Mouse (Mus musculus): ENCODE results near the gene Fcnb.

Fcnb gene

DNA sequence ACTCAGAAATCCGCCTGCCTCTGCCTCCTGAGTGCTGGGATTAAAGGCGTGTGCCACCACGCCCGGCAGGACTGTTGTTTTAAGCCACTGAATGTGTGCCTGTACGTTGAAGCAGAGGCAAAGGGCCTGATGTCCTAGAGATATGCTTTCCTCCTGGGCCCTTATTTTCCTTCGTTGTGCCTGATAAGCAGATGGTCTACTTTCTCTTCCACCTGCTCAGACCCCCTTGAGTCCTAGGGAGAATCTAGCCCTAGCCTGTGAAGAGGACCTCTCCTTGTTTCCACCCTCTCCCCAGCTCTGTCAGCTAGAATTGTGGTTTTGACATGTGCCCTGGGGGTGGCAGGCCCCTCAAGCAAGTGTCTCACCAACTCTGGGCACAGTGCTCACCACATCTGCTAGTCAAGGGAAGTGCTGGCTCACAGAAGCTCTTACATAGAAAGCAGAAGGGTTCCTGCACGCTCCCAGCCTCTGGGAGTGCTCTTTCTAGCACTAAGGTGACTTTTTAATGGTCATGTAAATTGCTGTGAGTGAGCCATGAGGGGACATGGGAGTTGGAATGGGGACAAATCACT lies 9.0 kb downstream of the Fcnb start:
- no peak for DNase-seq (ENCODE audit: low spot score)

- DNase-seq (ENCODE audit: low spot score) = no peak
Observed at GRCm38 (mm10) chr2:28068537-28068878, 16.2 kb downstream of the Fcnb start.

DNA sequence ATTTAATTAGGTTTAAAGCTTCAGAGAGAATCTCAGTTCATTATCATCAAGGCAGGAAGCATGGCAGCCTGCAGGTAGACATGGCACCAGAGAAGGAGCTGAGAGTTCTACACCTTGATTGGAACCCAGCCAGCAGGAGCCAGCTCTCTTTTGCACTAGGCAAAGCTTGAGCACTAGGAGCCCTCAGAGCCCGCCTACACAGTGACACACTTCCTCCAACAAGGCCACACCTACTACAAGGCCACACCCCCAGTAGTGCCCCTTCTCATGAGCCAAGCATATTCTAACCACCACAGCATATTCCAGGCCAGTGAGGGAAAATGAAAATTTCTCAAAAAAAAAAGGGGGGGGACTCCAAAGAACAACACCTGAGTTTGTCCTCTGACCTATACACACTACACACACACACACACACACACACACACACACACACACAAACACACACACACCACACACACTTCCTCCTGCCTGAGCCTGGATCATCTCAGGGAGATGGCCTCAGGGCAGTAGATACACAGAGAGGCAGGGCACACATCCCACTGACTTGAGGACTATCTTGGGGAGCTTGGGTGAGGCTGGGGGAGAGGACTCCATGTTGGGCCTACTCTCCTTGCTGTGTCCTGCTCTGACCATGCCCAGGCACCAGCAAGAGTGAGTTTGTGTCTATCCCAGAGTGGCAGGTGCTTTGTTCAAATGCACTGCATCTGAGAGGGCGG lies 16.7 kb downstream of the Fcnb start:
- DNase-seq (ENCODE audit: low spot score) = no peak

GRCm38 (mm10) chr2:28067175-28067574 lies 17.5 kb downstream of the Fcnb start:
- DNase-seq (ENCODE audit: low spot score) = no peak

DNA sequence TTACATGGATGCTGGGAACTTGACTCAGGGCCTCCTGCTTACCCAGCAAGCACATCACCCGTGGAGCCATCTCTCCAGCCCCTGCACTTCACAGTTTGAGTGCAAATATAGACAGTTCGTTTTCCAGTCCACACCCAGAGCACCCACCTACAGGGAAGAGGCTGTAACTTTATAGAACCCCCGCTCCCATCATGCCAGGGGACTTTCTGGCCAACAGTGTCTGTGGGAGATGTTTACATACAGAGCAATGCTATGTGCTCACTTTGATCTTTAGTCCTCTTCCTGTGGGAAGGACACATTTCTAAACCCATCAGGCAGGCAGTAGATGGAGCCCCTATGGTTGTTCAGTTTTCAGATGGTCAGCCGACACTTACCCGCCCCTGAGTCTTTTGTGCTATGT lies 18.0 kb downstream of the Fcnb start:
- DNase-seq (ENCODE audit: low spot score) = no peak

DNA sequence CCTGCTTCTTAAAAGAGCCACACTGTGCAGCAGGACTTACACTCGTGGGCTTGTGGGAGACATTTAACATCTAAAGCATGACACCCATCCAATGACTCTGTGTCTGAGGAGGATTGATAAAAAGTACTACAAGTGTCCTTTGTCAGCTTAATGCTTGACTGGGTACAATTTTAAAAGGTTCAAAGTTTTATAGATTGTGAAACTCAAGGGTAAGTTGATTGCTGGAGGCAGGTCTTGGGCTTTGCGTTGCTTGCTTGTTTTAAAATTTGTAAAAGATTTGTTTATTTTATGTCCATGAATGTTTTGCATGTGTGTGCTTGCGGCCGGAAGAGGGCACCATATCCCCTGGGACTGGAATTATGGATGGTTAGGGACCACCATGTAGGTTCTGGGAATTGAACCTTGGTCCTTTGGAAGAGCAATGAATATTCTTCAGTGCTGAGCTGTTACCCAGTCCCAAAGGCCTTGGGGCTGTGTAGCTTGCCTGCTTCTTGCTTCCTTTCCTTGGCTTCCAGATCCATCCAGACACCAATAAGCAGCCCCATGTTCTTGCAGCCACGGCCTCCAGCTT lies 19.5 kb downstream of the Fcnb start:
- no peak for DNase-seq (ENCODE audit: low spot score)

DNA sequence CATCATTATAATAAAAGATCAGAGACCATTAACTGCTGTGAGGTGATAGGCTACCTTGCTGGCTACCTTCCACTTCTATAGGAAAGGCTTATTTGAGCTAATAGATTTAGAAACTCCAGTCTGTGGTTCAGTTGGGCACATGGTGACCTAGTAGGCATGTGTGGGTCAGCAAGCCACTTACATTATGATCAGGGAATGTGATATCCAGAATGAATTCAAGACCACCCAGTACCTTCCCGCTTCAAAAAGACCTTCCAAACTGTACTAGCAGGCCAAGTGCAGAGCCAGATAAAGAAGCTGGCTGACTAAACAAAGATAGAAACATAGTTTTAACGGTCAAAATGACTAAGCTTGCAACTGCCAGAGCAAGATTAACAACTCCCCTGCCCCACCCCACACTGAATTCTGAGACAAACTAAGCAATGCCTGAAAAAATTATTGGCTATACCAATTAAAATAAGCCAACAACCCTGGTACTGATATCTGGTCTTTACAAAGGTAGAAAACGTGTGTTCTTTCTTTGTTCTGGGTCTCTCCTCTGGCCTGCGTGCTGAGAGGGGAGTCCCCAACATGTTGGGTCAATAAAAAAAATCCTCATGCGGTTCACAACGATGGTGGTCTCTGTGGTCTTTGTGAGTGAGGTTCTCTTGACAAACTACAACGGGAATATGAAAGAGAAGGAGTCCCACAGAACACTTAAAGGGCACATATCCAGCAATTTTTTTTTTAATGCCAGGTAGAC lies 20.2 kb downstream of the Fcnb start:
- no peak for DNase-seq (ENCODE audit: low spot score)

- no peak for DNase-seq (ENCODE audit: low spot score)
Observed at GRCm38 (mm10) chr2:28063711-28064338, 20.9 kb downstream of the Fcnb start.

- no peak for DNase-seq (ENCODE audit: low spot score)
Observed at GRCm38 (mm10) chr2:28059922-28060321, 24.8 kb downstream of the Fcnb start.

DNA sequence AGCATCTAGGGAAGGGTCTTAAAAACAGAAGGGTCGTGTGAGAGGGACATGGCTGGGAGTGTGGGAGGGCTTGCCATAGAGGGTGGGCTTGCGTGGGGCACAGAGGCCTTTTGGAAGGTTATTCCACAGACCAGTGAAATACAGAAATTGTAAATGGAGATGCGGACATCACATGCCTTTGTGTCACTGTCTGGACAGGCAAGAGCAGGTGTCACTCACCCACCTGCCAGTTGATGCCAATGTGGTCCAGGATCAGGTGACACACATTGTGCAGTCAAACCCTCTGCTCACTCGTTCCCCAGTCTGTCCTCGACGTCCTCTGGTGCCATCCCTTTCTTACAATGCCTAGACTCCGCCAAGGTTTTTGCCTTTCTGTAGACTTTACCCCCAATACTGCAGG lies 37.6 kb downstream of the Fcnb start:
- no peak for DNase-seq (ENCODE audit: low spot score)

- DNase-seq (ENCODE audit: low spot score) = no peak
Observed at GRCm38 (mm10) chr2:28046311-28046710, 38.4 kb downstream of the Fcnb start.

GRCm38 (mm10) chr2:28044920-28045598 lies 39.6 kb downstream of the Fcnb start:
- DNase-seq (ENCODE audit: low spot score) = no peak

GRCm38 (mm10) chr2:28040466-28040865 lies 44.2 kb downstream of the Fcnb start:
- no peak for DNase-seq (ENCODE audit: low spot score)

- DNase-seq (ENCODE audit: low spot score) = no peak
Observed at GRCm38 (mm10) chr2:28039647-28040325, 44.9 kb downstream of the Fcnb start.

GRCm38 (mm10) chr2:28038391-28039096 lies 46.1 kb downstream of the Fcnb start:
- DNase-seq (ENCODE audit: low spot score) = no peak

DNA sequence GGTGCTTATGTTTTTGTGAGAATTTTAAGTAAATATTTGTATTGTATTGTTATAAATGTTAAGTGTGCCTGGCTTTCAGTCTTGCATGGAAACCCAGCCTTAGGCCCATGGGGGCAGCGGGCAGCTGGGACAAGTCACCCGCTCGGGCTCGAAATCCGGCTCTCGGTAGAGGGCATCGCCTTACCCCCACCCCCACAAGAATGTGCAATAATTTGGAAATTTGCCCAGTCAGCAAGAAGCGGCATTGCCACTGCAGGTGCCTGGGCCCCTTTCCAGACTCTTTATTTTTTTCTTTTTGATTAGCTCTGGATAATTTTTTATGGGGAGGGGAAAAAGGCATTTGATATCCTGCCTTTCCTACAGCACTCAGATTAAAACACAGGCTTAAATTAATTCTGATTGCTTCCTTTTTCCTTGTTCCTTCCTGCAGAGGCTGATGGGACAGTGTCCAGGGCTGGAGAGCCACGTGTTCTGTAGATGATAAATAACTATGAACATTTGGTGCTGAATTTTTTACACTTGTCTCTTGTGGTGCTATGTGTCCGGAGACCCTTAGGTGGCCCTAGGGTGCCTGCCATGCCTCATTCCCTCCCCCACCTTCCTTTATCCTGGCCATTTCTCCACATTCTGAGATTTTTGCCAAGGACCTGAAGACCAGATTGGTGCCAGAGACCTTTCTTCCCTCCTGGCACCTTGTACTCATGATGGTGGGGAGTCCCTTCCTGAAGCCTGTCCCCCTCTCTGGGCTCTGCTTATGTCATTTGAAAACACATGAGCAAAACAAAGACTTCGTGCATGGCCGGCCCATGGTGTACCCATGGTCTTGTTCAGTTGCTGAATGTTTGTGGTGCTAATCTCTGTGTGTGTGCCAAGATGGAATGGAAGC lies 46.9 kb downstream of the Fcnb start:
- no peak for DNase-seq (ENCODE audit: low spot score)

DNA sequence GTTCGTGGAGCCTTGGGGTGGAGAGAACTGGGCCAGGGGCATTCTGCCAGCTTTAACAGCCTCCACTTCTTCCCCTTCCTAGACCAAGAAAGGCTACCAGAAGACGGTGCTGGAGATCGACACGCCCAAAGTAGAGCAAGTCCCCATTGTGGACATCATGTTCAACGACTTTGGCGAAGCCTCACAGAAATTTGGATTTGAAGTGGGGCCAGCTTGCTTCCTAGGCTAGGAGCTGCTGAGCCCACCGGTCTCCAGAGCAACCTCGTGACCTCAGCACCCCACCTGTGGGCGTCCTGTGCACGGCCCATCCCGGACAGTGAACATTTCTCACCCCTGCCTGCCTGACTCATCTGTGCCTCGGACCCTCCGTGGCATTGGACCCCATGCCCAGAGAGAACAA lies 47.9 kb downstream of the Fcnb start:
- no peak for DNase-seq (ENCODE audit: low spot score)

- DNase-seq (ENCODE audit: low spot score) = no peak
Observed at GRCm38 (mm10) chr2:28034011-28034710, 50.5 kb downstream of the Fcnb start.

DNA sequence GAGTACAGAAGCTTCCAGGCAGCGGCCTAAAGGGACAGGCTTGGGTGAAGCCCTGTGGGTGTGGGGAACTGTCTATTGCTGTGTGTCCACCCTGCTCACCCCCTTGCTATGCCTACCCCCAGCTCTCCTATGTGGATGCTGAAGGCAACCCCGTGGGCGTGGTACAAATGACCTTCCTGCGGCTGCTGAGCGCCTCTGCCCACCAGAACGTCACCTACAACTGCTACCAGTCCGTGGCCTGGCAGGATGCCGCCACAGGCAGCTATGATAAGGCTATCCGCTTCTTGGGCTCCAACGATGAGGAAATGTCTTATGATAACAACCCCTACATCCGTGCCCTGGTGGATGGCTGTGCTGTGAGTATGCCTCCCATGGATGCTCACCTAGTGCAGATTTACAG lies 52.2 kb downstream of the Fcnb start:
- DNase-seq (ENCODE audit: low spot score) = no peak
